Mouse (Mus musculus) left cerebral cortex, adult 2 months (tissue): ENCODE results near the gene Nmt1. TPM values are rescaled to one million over a fixed set of nuclear protein-coding genes. Genes with fewer than 3 reads are reported as not detected.

Source experiments
- DNase-seq, 2 experiments: peaks; one replicate each; pipeline ENCODE4 v3.0.0; 2021 to 2022; ENCODE audit warnings: low spot score in 2 of 2, mixed read lengths in 1 of 2; ENCODE audit errors: extremely low spot score in 1 of 2
- H3K27ac ChIP-seq: fragments of 200-600 bp; 2 replicates; pipeline ENCODE4 v1.8.1; 2022
- H3K4me3 ChIP-seq: fragments of 200-600 bp; 2 replicates; pipeline ENCODE4 v1.8.1; 2022
- CTCF ChIP-seq: fragments of 200-600 bp; IDR thresholded peaks from 2 replicates; pipeline ENCODE4 v1.8.1; 2022; ENCODE audit warnings: antibody characterized with exemption, mild to moderate bottlenecking, moderate library complexity
- intact Hi-C: fragments of 180-260 bp; cut with DNase I; formaldehyde crosslinking; loops from one replicate; pipeline ENCODE4 v1.15.1; 2025
- total RNA-seq, 2 experiments: library from RNA; stranded (reverse); gene quantifications; 2 replicates each; pipeline ENCODE4 v1.2.3; 2021

The Nmt1 gene
- total RNA-seq, 2 experiments from 2014 or later: 117 to 130 TPM

GRCm38 (mm10) chr11:102996385-102996784, 31.6 kb upstream of the Nmt1 start:
- no peak for TF ChIP-seq CTCF
- no peak overlapping the region for H3K27ac ChIP-seq
- H3K4me3 ChIP-seq: no peak overlapping the region
- intact Hi-C loops: no loop called here
- DNase-seq: no peak

GRCm38 (mm10) chr11:102996991-102997770, 30.8 kb upstream of the Nmt1 start:
- Histone ChIP-seq H3K27ac (no peak overlapping the region), H3K4me3 (no peak overlapping the region)
- TF ChIP-seq CTCF: no peak
- DNase-seq: no peak
- intact Hi-C loops: no loop called here

GRCm38 (mm10) chr11:102998254-102998576, 29.8 kb upstream of the Nmt1 start:
- H3K27ac ChIP-seq: no peak overlapping the region
- H3K4me3 ChIP-seq: no peak overlapping the region
- no peak for TF ChIP-seq CTCF
- intact Hi-C loops: no loop called here
- DNase-seq: no peak

GRCm38 (mm10) chr11:102998577-102999316, 29.2 kb upstream of the Nmt1 start:
- intact Hi-C loops: no loop called here
- TF ChIP-seq CTCF: no peak
- no peak overlapping the region for H3K4me3 ChIP-seq
- no peak for DNase-seq
- no peak overlapping the region for H3K27ac ChIP-seq

GRCm38 (mm10) chr11:102999317-102999970, 28.5 kb upstream of the Nmt1 start:
- no peak for DNase-seq
- Histone ChIP-seq H3K4me3 (no peak overlapping the region), H3K27ac (no peak overlapping the region)
- intact Hi-C loops: no loop called here
- no peak for TF ChIP-seq CTCF

GRCm38 (mm10) chr11:103000111-103000510, 27.9 kb upstream of the Nmt1 start:
- no peak for DNase-seq
- no peak for TF ChIP-seq CTCF

GRCm38 (mm10) chr11:103001063-103001462, 26.9 kb upstream of the Nmt1 start:
- no peak for DNase-seq
- Histone ChIP-seq H3K27ac (no peak overlapping the region), H3K4me3 (no peak overlapping the region)
- no peak for TF ChIP-seq CTCF
- intact Hi-C loops: no loop called here

More at GRCm38 (mm10) chr11:103000111-103000510, 27.9 kb upstream of the Nmt1 start:
- Histone ChIP-seq H3K4me3 (no peak overlapping the region), H3K27ac (no peak overlapping the region)
- intact Hi-C loops: no loop called here

GRCm38 (mm10) chr11:103003210-103003609, 24.8 kb upstream of the Nmt1 start:
- peak overlapping the region; percentile 78 for H3K27ac ChIP-seq
- TF ChIP-seq CTCF: no peak
- no peak overlapping the region for H3K4me3 ChIP-seq
- peak; percentile 68 to 72 for DNase-seq
- intact Hi-C loops: no loop called here

GRCm38 (mm10) chr11:103004852-103005251, 23.1 kb upstream of the Nmt1 start:
- DNase-seq: no peak
- Histone ChIP-seq H3K27ac (peak overlapping the region; percentile 53; the same call in 1 of the 2 replicates), H3K4me3 (no peak overlapping the region)
- intact Hi-C loops: no loop called here
- TF ChIP-seq CTCF: no peak

- Histone ChIP-seq H3K4me3 (no peak overlapping the region), H3K27ac (peak overlapping the region; percentile 44; the same call in 1 of the 2 replicates)
- DNase-seq: no peak
- no peak for TF ChIP-seq CTCF
- intact Hi-C loops: no loop called here
Measured at GRCm38 (mm10) chr11:103005254-103005981, 22.6 kb upstream of the Nmt1 start.

GRCm38 (mm10) chr11:103006286-103007000, 21.5 kb upstream of the Nmt1 start:
- intact Hi-C loops: no loop called here
- Histone ChIP-seq H3K4me3 (no peak overlapping the region), H3K27ac (peak overlapping the region; percentile 44)
- DNase-seq: no peak
- no peak for TF ChIP-seq CTCF
